Mouse (Mus musculus) urinary bladder, postnatal 10 days (tissue): ENCODE measurements around the gene Mbtd1.

ENCODE experiments used
- DNase-seq: peaks from one replicate; pipeline ENCODE4 v3.0.0; 2022; ENCODE audit warnings: low spot score

Gene Mbtd1

DNA sequence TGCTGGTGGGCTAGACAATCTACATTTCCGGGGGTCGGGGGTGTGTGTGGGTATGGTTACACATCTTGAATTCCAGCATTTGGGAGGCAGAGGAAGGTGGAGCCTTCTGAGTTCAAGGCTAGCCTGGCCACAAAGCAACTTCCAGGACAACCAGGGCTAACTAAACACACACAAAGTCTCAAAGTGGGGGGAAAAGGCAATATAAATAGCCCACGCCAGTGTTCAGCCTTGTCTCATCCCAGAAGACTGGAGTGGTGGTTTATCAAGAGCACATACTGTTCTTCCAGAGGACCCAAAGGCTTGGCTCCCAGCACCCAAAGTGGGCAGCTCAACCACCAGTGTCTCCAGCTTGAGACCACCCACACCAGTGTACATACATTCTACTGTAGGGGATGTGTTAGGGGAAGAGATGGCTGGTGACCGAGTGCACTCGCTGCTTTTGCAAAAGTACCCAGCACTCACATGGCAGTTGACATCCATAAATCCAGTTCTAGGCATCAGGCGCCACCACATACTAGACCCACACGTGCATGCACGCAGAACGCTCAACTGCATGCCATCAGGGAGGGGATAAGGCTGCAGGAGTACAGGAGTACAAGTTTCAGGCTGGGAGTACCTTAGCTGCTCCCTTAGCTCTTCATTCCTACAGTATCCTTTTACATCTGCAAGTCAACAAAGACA, 63.4 kb downstream of the Mbtd1 start:
- DNase-seq: no peak

DNA sequence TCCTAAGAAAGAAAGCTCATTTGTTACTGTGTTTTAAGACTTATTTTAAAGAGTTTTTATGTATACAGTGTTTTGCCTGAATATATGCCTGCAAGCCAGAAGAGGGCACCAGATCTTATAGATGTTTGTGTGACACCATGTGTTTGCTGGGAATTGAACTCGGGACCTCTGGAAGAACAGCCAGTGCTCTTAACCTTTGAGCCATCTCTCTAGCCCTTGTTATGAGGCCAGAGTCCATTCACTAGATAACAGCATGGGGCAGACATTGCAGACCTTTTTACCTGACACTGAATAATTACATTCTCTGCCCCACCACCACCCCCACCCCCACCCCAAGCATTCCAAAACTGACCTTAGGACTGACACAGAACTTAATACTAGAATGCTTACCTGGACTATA, 64.4 kb downstream of the Mbtd1 start:
- DNase-seq: no peak

GRCm38 (mm10) chr11:93952376-93952775, 66.7 kb downstream of the Mbtd1 start:
- DNase-seq: no peak

- DNase-seq: no peak
Measured at GRCm38 (mm10) chr11:93954738-93955255, 69.1 kb downstream of the Mbtd1 start.

- peak; percentile 75 for DNase-seq
Measured at GRCm38 (mm10) chr11:93955256-93956150, 69.9 kb downstream of the Mbtd1 start.

DNA sequence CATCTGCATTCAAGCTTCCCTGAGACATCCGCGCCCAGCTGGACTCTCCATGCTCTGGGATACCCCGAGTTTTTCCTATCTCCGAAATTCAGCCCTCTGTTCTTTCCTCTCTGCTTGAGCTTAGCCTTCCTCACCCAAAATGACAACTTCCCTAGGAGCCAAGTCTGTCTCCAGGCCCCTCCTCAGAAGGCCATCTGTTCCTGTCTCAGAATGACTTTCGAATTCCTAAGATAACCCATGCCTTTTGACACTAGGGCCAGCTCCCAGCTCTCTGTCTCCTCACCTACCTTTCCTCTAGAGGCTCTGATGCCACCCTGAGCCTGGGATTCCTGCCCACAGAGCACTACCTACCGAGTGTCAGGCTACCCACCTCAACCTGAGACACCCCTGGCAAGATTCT, 70.5 kb downstream of the Mbtd1 start, which contains the start of gene Nme2:
Nme2 (minus strand) TSS at position 101 of the 400 bp plus-strand sequence.
- DNase-seq: no peak

DNA sequence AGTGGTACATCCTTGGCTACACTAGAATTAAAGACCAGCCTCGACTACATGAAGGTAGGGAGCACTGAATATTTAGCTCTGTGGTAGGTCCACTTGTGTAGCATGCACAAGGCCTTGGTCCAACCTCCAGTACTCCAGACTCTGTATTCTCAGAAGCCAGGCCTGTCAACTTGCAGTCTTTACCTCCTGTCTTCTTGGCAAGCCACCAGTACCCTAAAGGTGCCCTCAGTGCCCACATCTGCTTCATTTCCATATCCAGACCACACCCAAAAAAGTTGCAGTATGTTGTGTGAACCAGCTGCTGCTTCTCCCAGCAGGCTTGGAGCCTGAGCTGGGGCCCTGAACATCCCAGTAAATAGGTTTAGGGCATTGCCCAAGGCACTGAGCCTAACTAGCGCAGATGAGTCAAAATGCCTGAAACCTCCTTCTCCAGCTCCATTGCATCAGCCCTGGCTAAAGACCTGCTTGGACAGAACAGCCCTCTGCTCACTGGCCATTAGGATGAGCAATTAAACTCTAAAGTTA, 71.4 kb downstream of the Mbtd1 start:
- no peak for DNase-seq

GRCm38 (mm10) chr11:93957746-93958145, 72.1 kb downstream of the Mbtd1 start:
- DNase-seq: no peak

GRCm38 (mm10) chr11:93961482-93961881, 75.8 kb downstream of the Mbtd1 start:
- no peak for DNase-seq

DNA sequence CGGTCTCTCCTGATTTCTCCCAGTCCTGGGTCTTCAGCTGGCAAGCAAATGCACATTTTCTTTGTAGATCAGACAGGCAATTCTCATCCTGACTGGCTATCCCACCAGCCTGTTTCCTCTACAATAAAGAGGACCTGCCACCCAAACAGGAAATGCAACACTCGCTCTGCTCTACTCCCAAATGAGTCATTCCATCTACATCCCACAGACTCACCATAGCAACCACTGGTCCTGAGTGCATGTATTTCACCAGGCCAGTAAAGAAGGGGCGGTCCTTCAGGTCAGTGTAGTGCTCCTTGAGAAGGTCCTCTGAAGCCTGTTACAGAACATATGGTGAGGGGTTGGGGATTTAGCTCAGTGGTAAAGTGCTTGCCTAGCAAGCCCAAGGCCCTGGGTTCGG, 77.4 kb downstream of the Mbtd1 start:
- DNase-seq: no peak

- no peak for DNase-seq
Measured at GRCm38 (mm10) chr11:93965391-93965790, 79.7 kb downstream of the Mbtd1 start.

- DNase-seq: no peak
Measured at GRCm38 (mm10) chr11:93967381-93967780, 81.7 kb downstream of the Mbtd1 start.

GRCm38 (mm10) chr11:93968005-93968847, 82.6 kb downstream of the Mbtd1 start, which contains the start of the genes Gm20390 and Nme1:
Gene Gm20390, minus strand, starts transcription at chr11:93968293.
Gene Nme1, minus strand, starts transcription at chr11:93968521.
- DNase-seq: peak; percentile 86

DNA sequence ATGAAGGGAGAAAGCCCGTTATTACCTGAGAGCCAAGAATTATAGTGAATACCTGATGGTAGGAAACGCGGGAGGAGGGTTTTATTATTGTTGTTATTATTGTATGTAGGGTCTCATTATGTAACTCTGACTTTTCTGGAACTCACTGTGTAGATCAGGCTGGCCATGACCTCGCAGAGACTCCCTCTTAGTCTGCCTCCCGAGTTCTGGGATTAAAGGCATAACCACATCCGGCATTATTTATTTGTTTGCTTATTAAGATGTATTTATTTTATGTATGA, 83.1 kb downstream of the Mbtd1 start:
- no peak for DNase-seq

DNA sequence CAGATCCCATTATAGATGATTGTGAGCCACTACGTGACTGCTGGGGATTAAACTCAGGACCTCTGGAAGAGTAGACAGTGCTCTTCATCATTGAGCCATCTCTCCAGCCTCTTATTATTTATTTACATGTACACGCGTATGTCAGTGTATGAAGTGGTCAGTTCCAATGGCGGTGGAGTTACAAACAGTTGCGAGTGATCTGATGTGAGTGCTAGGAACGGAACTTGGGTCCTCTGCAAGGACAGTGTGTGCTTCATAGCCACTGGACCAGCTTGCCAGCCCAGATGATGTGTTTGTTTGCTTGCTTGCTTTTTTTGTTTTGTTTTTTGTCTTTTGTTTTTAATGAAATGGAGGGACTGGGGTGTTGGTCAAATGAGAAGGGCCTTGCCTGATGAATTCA, 83.5 kb downstream of the Mbtd1 start:
- no peak for DNase-seq

- no peak for DNase-seq
Measured at GRCm38 (mm10) chr11:93969799-93970198, 84.1 kb downstream of the Mbtd1 start.

GRCm38 (mm10) chr11:93972951-93973350, 87.3 kb downstream of the Mbtd1 start:
- no peak for DNase-seq

GRCm38 (mm10) chr11:93979502-93980049, 93.9 kb downstream of the Mbtd1 start:
- DNase-seq: no peak

- no peak for DNase-seq
Measured at GRCm38 (mm10) chr11:93984619-93985018, 99.0 kb downstream of the Mbtd1 start.

GRCm38 (mm10) chr11:93985265-93985664, 99.6 kb downstream of the Mbtd1 start:
- no peak for DNase-seq

GRCm38 (mm10) chr11:93986298-93986697, 100.6 kb downstream of the Mbtd1 start:
- DNase-seq: no peak

DNA sequence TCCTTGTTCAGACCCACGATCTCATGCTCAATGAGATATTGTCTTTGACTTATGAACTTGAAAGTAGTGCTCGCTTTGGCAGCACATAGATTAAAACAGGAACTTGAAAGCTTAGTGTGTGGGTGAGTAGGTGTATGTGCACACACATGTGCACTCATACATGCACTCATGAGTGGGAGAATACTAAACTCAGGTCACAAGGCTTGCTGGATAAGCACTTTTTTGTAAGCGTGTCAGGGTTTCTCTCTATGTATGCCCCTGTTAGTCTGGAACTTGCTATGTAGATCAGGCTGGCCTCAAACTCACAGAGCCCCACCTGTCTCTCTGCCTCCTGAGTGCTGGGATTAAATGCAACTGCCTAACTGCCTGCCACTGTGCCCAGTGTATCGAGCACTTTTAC, 101.4 kb downstream of the Mbtd1 start:
- DNase-seq: no peak
